Mouse (Mus musculus) ES-CJ7 (cell line): ENCODE results near the gene 5530401A14Rik.

Experiments used
- DNase-seq: peaks from one replicate; pipeline ENCODE4 v3.0.0; 2011; ENCODE audit warnings: low read depth, low spot score

5530401A14Rik gene

DNA sequence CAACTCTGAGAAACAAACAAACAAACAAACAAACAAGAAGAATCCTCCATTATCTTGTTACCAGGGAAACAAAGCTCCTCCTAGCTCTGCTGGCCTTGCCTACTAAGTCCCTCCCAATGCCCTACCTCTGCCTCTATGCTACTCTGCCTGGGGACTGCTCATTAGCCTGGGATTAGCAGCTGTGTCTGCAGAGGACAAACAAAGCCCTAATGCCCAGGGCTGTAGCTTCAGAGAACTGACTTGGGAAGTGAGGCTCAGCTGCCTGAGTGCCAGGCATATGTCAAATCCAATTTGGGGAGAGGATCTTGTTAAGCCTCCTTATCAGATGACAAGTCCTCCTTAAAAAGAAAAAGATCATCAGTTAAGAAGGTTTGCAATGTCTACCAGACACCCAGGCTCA, 65.9 kb downstream of the 5530401A14Rik start:
- DNase-seq = no peak

DNA sequence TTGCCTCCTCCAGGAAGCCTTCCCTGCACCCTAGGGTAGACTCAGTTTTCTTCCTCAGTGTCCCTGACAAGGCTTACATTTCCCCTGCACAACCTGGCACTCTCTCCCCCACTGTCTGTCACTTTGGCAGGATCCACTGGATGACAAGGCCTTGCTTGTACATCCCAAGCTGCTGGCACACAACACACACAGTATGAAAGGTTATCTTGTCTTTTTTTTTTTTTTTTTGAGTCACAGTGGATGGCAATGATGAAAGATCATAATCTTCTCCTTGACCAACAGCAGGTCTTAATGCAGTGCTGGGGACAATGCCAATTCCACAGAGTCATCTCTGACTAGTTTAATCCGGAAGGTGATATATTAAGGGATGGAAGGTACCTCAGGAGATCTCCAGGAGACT, 77.0 kb downstream of the 5530401A14Rik start:
- DNase-seq = no peak

DNA sequence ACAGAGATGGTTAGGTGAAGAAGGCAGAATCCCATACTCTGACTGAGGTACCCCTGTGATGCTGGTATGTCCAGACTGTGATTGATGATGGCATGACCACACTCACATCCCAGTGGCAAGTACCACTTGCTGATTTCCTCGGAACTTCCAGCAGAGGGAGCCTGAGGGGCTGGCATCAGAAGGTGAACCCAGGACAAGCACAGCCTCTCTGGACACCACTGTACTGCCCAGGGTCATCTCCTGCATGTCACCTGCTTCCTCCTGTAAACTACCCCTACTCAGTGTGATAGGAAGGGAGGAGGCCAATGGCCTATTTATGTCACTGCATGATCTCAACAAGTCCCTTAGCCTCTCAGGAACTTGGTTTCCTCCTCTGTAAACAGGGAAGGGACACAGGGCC, 80.5 kb downstream of the 5530401A14Rik start:
- DNase-seq = peak; percentile 10

DNA sequence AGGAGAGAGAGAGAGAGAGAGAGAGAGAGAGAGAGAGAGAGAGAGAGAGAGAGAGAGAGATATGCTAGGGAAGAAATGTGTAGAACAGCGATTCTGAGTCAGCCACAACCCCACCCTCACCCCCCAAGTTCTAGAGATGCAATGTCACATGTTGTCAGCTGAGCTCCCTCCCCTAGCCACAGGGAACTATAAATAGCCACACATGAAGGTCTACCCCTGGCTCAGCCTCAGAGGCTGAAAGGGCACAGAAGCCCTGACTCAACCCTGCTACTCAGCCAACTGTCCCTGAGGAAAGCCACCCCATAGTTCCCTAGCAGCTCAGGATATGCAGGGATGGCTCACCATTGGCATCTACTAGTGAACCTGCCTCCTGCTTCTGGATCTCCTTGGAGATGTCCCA, 81.7 kb downstream of the 5530401A14Rik start:
- no peak for DNase-seq
